Mouse (Mus musculus) heart, adult 8-10 months (tissue): ENCODE results near the gene Cks1b. TPM values are rescaled to one million over a fixed set of nuclear protein-coding genes. Genes with fewer than 3 reads are reported as not detected.
"Not testable (repeated sequence)": the region's sequence is repeated elsewhere in the genome, so short reads cannot be mapped to it uniquely, and the experiment has no call there.

ENCODE experiments used
- DNase-seq: peaks from one replicate; pipeline ENCODE4 v3.0.0; 2022; ENCODE audit warnings: low spot score
- total RNA-seq, 4 experiments: library from RNA; stranded (reverse); gene quantifications; 2 replicates each; pipeline ENCODE4 v1.2.4; 2022

Gene Cks1b
- 1 to 10 TPM; 3.8 to 5.4 (median 4.2) TPM for total RNA-seq

GRCm38 (mm10) chr3:89418170-89418860 lies at the start of gene Cks1b, which contains the start of gene Shc1:
TSS of gene Cks1b (minus strand) at chr3:89418383.
TSS of gene Shc1 (plus strand) at chr3:89418443.
- DNase-seq = peak; percentile 98

- DNase-seq = peak; percentile 89
Observed at GRCm38 (mm10) chr3:89458965-89459807, 41.0 kb upstream of the Cks1b start.

- DNase-seq = no peak
Observed at GRCm38 (mm10) chr3:89458372-89458964, 40.3 kb upstream of the Cks1b start.

- DNase-seq = peak; percentile 44
Observed at GRCm38 (mm10) chr3:89456726-89457665, 38.8 kb upstream of the Cks1b start.

GRCm38 (mm10) chr3:89455786-89456285 lies 37.7 kb upstream of the Cks1b start:
- no peak for DNase-seq

GRCm38 (mm10) chr3:89454401-89455177 lies 36.4 kb upstream of the Cks1b start, which contains the start of gene Pmvk:
TSS of gene Pmvk (plus strand) at chr3:89454541.
- DNase-seq = no peak

- DNase-seq = no peak
Observed at GRCm38 (mm10) chr3:89451916-89452315, 33.7 kb upstream of the Cks1b start.

- peak; percentile 47 for DNase-seq
Observed at GRCm38 (mm10) chr3:89449541-89449940, 31.4 kb upstream of the Cks1b start.

GRCm38 (mm10) chr3:89448720-89449537 lies 30.7 kb upstream of the Cks1b start:
- DNase-seq = no peak

- DNase-seq = no peak
Observed at GRCm38 (mm10) chr3:89440691-89441090, 22.5 kb upstream of the Cks1b start.

- no peak for DNase-seq
Observed at GRCm38 (mm10) chr3:89437269-89437668, 19.1 kb upstream of the Cks1b start.

- peak; percentile 72 for DNase-seq
Observed at GRCm38 (mm10) chr3:89436176-89437113, 18.3 kb upstream of the Cks1b start, which contains the start of gene Pbxip1. TSS of gene Pbxip1 (plus strand) at chr3:89436706.

- DNase-seq = no peak
Observed at GRCm38 (mm10) chr3:89435041-89435440, 16.9 kb upstream of the Cks1b start.

GRCm38 (mm10) chr3:89434532-89434931 lies 16.3 kb upstream of the Cks1b start:
- no peak for DNase-seq

- DNase-seq = no peak
Observed at GRCm38 (mm10) chr3:89432606-89433005, 14.4 kb upstream of the Cks1b start.

GRCm38 (mm10) chr3:89430171-89431159 lies 12.3 kb upstream of the Cks1b start, which contains the start of gene Pygo2:
TSS of gene Pygo2 (plus strand) at chr3:89430214.
- peak; percentile 94 for DNase-seq

GRCm38 (mm10) chr3:89429021-89429420 lies 10.8 kb upstream of the Cks1b start:
- not testable (repeated sequence) for DNase-seq
